Mouse (Mus musculus): ENCODE measurements around the gene Rimbp3. TPM values are rescaled to one million over a fixed set of nuclear protein-coding genes. Genes with fewer than 3 reads are reported as not detected.

Rimbp3 gene
- under 1 TPM in 1 of 2 experiments, not detected in 1; 0.09 TPM for total RNA-seq (2023)

GRCm38 (mm10) chr16:17208389-17209361 is at the start of gene Rimbp3:
TSS of gene Rimbp3 (plus strand) at chr16:17208603.

GRCm38 (mm10) chr16:17202549-17202948 is 5.9 kb upstream of the Rimbp3 start, which contains the start of gene Ube2l3:
TSS of gene Ube2l3 (minus strand) at chr16:17202649.

GRCm38 (mm10) chr16:17232794-17233701 is 24.6 kb downstream of the Rimbp3 start, which contains the start of gene Hic2:
TSS of gene Hic2 (plus strand) at chr16:17233572.

Other genes starting within 250 kb of the Rimbp3 start
- 100 to 1,000 TPM; 176 to 224 TPM for gene Mapk1, start 225.2 kb upstream of the Rimbp3 start, total RNA-seq (2023)
- gene Ypel1, start 138.9 kb upstream of the Rimbp3 start, total RNA-seq (2023): 1 to 10 TPM; 1.9 to 2.2 TPM
- 100 to 1,000 TPM; 139 to 143 TPM for gene Ppil2, start 97.3 kb upstream of the Rimbp3 start, total RNA-seq (2023)
- 1 to 10 TPM; 5.6 to 9.9 TPM for gene 2610318N02Rik, start 83.4 kb upstream of the Rimbp3 start, total RNA-seq (2023)
- 10 to 100 TPM; 26.9 to 28.5 TPM for gene Sdf2l1, start 76.2 kb upstream of the Rimbp3 start, total RNA-seq (2023)
- 1 to 10 TPM; 2.9 to 3.2 TPM for gene Ydjc, start 64.0 kb upstream of the Rimbp3 start, total RNA-seq (2023)
- 1 to 10 TPM; 1.4 to 2.2 TPM for gene Ccdc116, start 61.4 kb upstream of the Rimbp3 start, total RNA-seq (2023)
- 100 to 1,000 TPM; 102 to 103 TPM for gene Ube2l3, start 6.0 kb upstream of the Rimbp3 start, total RNA-seq (2023)
- 1 to 10 TPM; 2.5 to 3.1 TPM for gene Hic2, start 25.0 kb downstream of the Rimbp3 start, total RNA-seq (2023)
- 10 to 100 TPM; 12.3 to 19.8 TPM for gene Tmem191c, start 67.5 kb downstream of the Rimbp3 start, total RNA-seq (2023)
- not detected for gene Serpind1, start 122.8 kb downstream of the Rimbp3 start, total RNA-seq (2023)
- 10 to 100 TPM; 68.9 to 71.8 TPM for gene Snap29, start 197.4 kb downstream of the Rimbp3 start, total RNA-seq (2023)
- 100 to 1,000 TPM; 145 to 157 TPM for gene Pi4ka, start 197.7 kb downstream of the Rimbp3 start, total RNA-seq (2023)
- 10 to 100 TPM; 53.1 to 60.0 TPM for gene Crkl, start 243.4 kb downstream of the Rimbp3 start, total RNA-seq (2023)